Mouse (Mus musculus) frontal cortex, postnatal 10 days (tissue): ENCODE results near the gene Entpd1.

Experiments used
- DNase-seq, 2 experiments: peaks; one replicate each; pipeline ENCODE4 v3.0.0; 2022; ENCODE audit warnings: low spot score in 2 of 2, mixed read lengths in 1 of 2

The Entpd1 gene

GRCm38 (mm10) chr19:40662727-40663126 lies 50.6 kb downstream of the Entpd1 start:
- no peak for DNase-seq

- DNase-seq = no peak
These were observed 53.6 kb downstream of the Entpd1 start for GRCm38 (mm10) chr19:40665778-40666177.

GRCm38 (mm10) chr19:40667111-40667510 lies 54.9 kb downstream of the Entpd1 start:
- no peak for DNase-seq

- no peak for DNase-seq
These were observed 63.2 kb downstream of the Entpd1 start for GRCm38 (mm10) chr19:40675329-40675728.

- no peak for DNase-seq
These were observed 65.9 kb downstream of the Entpd1 start for GRCm38 (mm10) chr19:40678087-40678486.

- DNase-seq = no peak
These were observed 66.6 kb downstream of the Entpd1 start for GRCm38 (mm10) chr19:40678532-40679307.

- no peak for DNase-seq
These were observed 67.5 kb downstream of the Entpd1 start for GRCm38 (mm10) chr19:40679632-40680031.

- DNase-seq = no peak
These were observed 72.0 kb downstream of the Entpd1 start for GRCm38 (mm10) chr19:40684124-40684523.

GRCm38 (mm10) chr19:40684566-40684965 lies 72.4 kb downstream of the Entpd1 start:
- DNase-seq = no peak

GRCm38 (mm10) chr19:40687291-40687927 lies 75.2 kb downstream of the Entpd1 start:
- DNase-seq = no peak

GRCm38 (mm10) chr19:40693201-40693600 lies 81.0 kb downstream of the Entpd1 start:
- DNase-seq = no peak

GRCm38 (mm10) chr19:40696116-40696515 lies 84.0 kb downstream of the Entpd1 start:
- DNase-seq = no peak

GRCm38 (mm10) chr19:40698103-40698853 lies 86.1 kb downstream of the Entpd1 start:
- no peak for DNase-seq

- DNase-seq = no peak
These were observed 87.7 kb downstream of the Entpd1 start for GRCm38 (mm10) chr19:40699816-40700215.

- DNase-seq = peak; percentile 45 to 46
These were observed 90.2 kb downstream of the Entpd1 start for GRCm38 (mm10) chr19:40702406-40702805.

- no peak for DNase-seq
These were observed 100.9 kb downstream of the Entpd1 start for GRCm38 (mm10) chr19:40712889-40713628.

GRCm38 (mm10) chr19:40714700-40715099 lies 102.5 kb downstream of the Entpd1 start:
- DNase-seq = no peak

- no peak for DNase-seq
These were observed 104.8 kb downstream of the Entpd1 start for GRCm38 (mm10) chr19:40716981-40717380.

- DNase-seq = no peak
These were observed 107.4 kb downstream of the Entpd1 start for GRCm38 (mm10) chr19:40719439-40720105.

- no peak for DNase-seq
These were observed 108.2 kb downstream of the Entpd1 start for GRCm38 (mm10) chr19:40720381-40720780.
